Mouse (Mus musculus) thymus, adult 2 months (tissue): ENCODE data around the gene Mphosph10. TPM values are rescaled to one million over a fixed set of nuclear protein-coding genes. Genes with fewer than 3 reads are reported as not detected.

Source experiments
- DNase-seq: peaks from one replicate; pipeline ENCODE4 v3.0.0; 2021
- H3K27ac ChIP-seq: fragments of 200-500 bp; 2 replicates; pipeline ENCODE4 v1.5.1; 2012; ENCODE audit warnings: low read length, control low read depth; ENCODE audit not compliant: control insufficient read depth, insufficient read depth
- H3K27me3 ChIP-seq: fragments of 200-500 bp; 2 replicates; pipeline ENCODE4 v1.6.1; 2012; ENCODE audit warnings: mild to moderate bottlenecking, low read length, moderate library complexity, mixed read lengths; ENCODE audit not compliant: control insufficient read depth, insufficient read depth
- H3K36me3 ChIP-seq: fragments of 200-500 bp; 2 replicates; pipeline ENCODE4 v1.6.1; 2012; ENCODE audit warnings: mild to moderate bottlenecking, low read length, moderate library complexity; ENCODE audit not compliant: control insufficient read depth, insufficient read depth
- H3K4me1 ChIP-seq: fragments of 200-500 bp; replicated peaks from 2 replicates; pipeline ENCODE4 v1.6.1; 2012; ENCODE audit warnings: low read length; ENCODE audit not compliant: control insufficient read depth, insufficient read depth
- H3K4me3 ChIP-seq: fragments of 200-500 bp; 2 replicates; pipeline ENCODE4 v1.5.1; 2012; ENCODE audit warnings: mild to moderate bottlenecking, low read length, control low read depth, moderate library complexity; ENCODE audit not compliant: control insufficient read depth, insufficient read depth
- CTCF ChIP-seq: fragments of 200-500 bp; IDR thresholded peaks from 2 replicates; pipeline ENCODE4 v1.5.1; 2012; ENCODE audit warnings: mild to moderate bottlenecking, control low read depth, low read length, moderate library complexity, borderline replicate concordance; ENCODE audit not compliant: control insufficient read depth, poor library complexity, insufficient read depth; ENCODE audit errors: extremely low read depth
- POLR2A ChIP-seq: fragments of 200-500 bp; IDR thresholded peaks from 2 replicates; pipeline ENCODE4 v1.6.1; 2012; ENCODE audit warnings: mild to moderate bottlenecking, low read length, control low read depth, moderate library complexity; ENCODE audit not compliant: control insufficient read depth, poor library complexity, insufficient read depth; ENCODE audit errors: extremely low read depth
- WGBS: fragments of 180-500 bp; shearing (Covaris S2); methylation state at CpG from one replicate; pipeline ENCODE4 v1.1.7; 2018; 5-methylcytosine and 5-hydroxymethylcytosine counted together
- polyA plus RNA-seq: library from polyadenylated mRNA; depleted of rRNA; stranded (reverse); fragments of >200 nt; gene quantifications from 2 replicates; pipeline ENCODE4 v1.2.3, GENCODE M21; 2012; rRNA removed

The Mphosph10 gene
- polyA plus RNA-seq = 1.6 and 1.8 TPM in 2 replicates

DNA sequence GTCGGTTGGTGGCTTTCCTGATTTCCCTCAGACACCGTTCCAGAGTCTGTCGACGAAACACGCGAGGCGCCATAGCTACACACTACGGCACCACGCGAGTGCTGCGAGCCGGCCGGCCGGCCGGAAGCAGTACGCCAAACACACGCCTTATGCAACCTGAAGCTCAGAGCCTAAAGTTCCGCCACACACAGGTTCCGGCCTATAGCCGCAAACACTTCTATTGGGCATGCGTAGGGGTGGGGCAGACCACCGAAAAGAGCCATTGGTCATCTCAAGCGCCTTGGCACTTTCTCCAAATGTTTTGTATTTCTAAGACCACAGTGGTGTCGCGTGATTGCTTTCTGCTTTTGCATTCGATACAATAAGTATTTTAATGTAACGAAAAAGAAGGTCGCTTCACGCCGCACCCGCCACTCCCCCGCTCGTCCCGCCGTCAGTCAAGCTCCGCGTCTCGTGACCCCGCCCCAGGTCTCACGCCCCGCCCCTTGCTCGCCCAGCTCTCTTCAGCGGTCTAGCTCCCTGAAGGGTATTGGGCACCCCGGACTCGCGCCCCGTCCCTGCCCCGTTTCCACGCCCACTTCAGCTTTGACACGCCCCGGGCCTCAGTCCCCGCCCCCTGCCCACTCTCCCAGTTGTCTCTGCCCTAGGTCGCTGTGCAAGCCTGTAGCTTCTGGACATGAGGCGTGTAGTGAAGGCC lies at the start of gene Mphosph10, which contains the start of gene Mcee:
TSS of gene Mphosph10 (minus strand) at position 147 of the 697 bp plus-strand sequence.
TSS of gene Mcee (plus strand) at position 486 of the 697 bp plus-strand sequence.
- under 1% methylated on average over 54 of the region's 54 CpGs for WGBS
- peaks cover 5% of the 10 kb centered on the region for H3K4me1 ChIP-seq
- peaks cover 22% of the 10 kb centered on the region for H3K36me3 ChIP-seq
- peak within 1 kb of the TSS; percentile 4; the same call in 1 of the 2 replicates for H3K27ac ChIP-seq
- peak; percentile 100 for DNase-seq
- no peaks in the 10 kb centered on the region for H3K27me3 ChIP-seq
- peak; percentile 70 for TF ChIP-seq POLR2A
- TF ChIP-seq CTCF = 0 out of 2 replicates have a peak, but pooled peaks have one; percentile 37
- H3K4me3 ChIP-seq = peak within 1 kb of the TSS; percentile 93

DNA sequence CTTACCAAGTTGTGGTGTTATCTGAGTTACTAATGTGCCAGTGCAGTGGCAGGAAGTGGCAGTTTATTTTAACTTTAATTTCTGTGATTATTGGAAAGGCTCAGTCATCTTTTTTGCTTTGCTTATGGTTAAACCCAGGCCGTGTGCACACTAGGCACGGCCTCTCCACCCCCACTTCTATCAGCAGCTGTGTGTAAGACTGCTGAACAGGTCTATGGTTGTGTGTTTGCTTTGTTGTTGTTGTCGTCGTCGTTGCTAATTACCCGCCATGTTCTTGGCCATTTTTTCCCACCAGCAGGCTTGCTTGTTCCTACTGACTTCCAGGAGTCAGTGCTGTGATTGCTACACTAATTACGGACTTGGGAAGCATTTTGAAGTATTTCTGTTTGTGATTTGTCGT lies 48.5 kb upstream of the Mphosph10 start:
- no peak for TF ChIP-seq CTCF
- no peak for TF ChIP-seq POLR2A
- Histone ChIP-seq H3K27me3 (no peaks in the 10 kb centered on the region), H3K36me3 (no peaks in the 10 kb centered on the region), H3K4me1 (no peaks in the 10 kb centered on the region), H3K4me3 (no peak overlapping the region), H3K27ac (no peak overlapping the region)
- no peak for DNase-seq
- WGBS = 92% methylated on average over 8 of the region's 8 CpGs

DNA sequence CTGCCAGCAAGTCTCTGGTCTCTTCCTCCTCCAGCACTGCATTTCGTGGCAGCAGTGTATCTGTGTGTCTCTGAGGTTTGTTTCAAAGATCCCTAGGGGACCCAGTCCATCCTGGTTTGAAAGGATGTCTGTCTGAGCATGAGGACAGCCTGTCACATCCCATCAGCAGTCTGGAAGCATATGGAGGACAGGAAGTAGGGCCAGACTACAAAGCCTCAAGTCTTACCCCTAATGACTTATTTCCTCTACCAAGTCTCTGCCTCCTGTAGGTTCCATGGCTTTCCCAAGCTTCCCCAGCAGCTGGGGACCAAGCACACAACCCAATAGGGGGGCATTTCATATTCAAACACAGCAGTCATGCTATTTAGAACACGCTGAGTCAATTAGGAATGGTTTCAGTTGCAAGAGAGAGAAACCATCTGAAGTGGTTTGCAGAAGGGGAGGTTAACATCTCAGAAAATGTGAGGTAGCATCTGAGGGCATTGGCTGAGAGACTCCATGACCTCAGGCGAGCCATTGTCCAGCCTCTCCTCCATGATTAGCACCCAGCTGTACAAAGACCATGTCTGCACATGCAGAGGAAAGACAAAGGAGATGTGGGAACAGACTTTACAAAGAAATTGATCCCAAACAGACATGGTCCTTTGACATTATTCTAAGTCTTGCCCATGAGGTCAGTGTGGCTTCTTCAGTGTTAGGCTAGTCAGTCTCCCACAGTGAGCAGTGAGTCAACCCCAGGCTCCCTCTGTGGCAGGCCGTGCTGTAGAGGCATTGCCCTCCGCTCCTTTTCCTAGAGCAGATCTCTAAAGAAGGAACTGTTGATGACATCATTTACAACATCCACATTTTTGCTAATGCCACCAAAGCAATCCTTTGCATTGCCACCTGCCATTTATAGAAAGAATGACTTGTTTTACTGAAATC lies 47.8 kb upstream of the Mphosph10 start:
- Histone ChIP-seq H3K4me1 (no peaks in the 10 kb centered on the region), H3K36me3 (no peaks in the 10 kb centered on the region), H3K27me3 (no peaks in the 10 kb centered on the region), H3K4me3 (no peak overlapping the region), H3K27ac (no peak overlapping the region)
- 80% methylated on average over 5 of the region's 5 CpGs for WGBS
- TF ChIP-seq POLR2A (no peak), CTCF (no peak)
- DNase-seq = no peak

DNA sequence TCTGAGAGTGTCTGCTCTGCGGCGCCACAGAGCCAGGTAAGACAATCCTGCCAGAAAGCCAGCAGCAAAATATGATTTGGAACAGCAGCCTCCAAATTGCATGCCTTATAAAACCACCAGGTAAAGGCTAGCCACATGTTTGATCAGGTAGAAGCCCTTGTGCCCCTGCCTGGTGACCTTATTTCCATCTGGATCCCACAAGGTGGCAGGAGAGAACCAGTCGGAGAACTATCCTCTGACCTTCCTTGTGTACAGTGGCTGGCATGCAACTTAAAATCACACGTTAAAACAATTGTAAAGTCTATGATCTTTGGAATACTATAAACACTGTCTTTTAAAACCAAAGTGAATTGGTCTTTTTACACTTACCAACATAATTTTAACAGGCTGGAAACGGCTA lies 32.8 kb upstream of the Mphosph10 start:
- Histone ChIP-seq H3K4me3 (no peak overlapping the region), H3K36me3 (no peaks in the 10 kb centered on the region), H3K4me1 (no peaks in the 10 kb centered on the region), H3K27ac (no peak overlapping the region), H3K27me3 (no peaks in the 10 kb centered on the region)
- WGBS = 76% methylated on average over 5 of the region's 5 CpGs
- no peak for TF ChIP-seq CTCF
- TF ChIP-seq POLR2A = no peak
- DNase-seq = no peak

DNA sequence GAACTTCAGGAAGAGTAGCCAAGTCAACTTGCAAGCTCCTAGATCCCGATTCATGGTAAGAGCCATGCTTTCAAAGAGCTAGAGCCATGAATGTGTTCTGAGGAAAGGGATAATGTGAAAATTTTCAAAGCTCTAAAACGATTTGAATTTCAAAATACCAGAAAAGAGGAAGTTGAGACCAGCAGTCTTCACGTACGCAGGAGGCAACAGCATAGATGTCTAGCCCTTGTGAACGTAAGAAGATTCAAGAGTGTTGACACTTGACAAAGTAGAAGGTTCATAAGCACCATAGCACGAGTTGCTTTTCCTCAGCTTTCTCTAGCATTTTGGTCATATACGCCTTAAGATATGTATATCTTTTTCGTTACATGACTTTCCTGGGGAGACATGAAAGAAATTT lies 11.9 kb upstream of the Mphosph10 start:
- TF ChIP-seq CTCF = no peak
- TF ChIP-seq POLR2A = no peak
- DNase-seq = no peak
- no peaks in the 10 kb centered on the region for H3K4me1 ChIP-seq
- no peaks in the 10 kb centered on the region for H3K27me3 ChIP-seq
- H3K36me3 ChIP-seq = no peaks in the 10 kb centered on the region
- H3K27ac ChIP-seq = no peak overlapping the region
- 69% methylated on average over 8 of the region's 8 CpGs for WGBS
- no peak overlapping the region for H3K4me3 ChIP-seq

DNA sequence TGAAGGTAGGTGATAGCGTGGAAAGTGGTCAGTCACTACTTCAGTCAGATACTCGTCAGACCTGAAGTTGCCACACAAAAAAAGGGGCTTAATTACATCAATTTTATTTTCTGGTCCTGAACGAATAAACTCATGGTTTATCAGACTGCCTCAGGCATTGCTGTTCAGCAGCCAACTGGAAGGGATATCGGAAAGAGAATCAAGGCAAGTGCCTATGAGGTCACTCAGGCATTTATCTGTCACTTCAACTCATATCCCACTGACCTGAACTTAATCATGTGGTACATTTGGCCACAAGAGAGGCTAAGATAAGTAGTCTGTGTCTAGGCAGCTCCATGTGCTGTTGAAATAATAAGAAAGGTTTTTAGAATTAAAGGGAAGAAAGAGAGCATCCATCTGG lies 10.4 kb upstream of the Mphosph10 start:
- no peak for DNase-seq
- TF ChIP-seq POLR2A (no peak), CTCF (no peak)
- no peaks in the 10 kb centered on the region for H3K36me3 ChIP-seq
- H3K27ac ChIP-seq = no peak overlapping the region
- H3K4me1 ChIP-seq = no peaks in the 10 kb centered on the region
- 96% methylated on average over 4 of the region's 4 CpGs for WGBS
- no peak overlapping the region for H3K4me3 ChIP-seq
- H3K27me3 ChIP-seq = no peaks in the 10 kb centered on the region

DNA sequence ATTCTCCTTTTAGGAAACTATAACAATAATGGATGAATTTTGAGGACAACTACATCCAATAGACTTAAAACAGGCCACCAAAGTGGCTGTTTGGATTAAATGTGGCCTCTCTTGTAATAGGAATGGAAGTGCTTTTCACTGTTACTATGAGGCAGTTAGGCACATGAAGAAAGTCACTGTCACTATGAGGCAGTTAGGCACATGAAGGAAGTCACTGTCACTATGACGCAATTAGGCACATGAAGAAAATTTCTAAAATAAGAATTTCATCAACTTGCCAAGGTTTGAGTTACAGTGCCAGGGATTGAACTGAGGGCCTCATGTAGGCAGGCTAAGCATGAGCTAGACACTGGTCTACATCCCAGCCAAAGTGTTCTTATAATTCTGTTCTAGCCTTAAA lies 8.7 kb upstream of the Mphosph10 start:
- TF ChIP-seq CTCF (no peak), POLR2A (no peak)
- H3K4me1 ChIP-seq = no peaks in the 10 kb centered on the region
- no peaks in the 10 kb centered on the region for H3K36me3 ChIP-seq
- no peak overlapping the region for H3K27ac ChIP-seq
- 100% methylated on average over 1 of the region's 1 CpGs for WGBS
- DNase-seq = no peak
- H3K4me3 ChIP-seq = no peak overlapping the region
- H3K27me3 ChIP-seq = no peaks in the 10 kb centered on the region
